Mouse (Mus musculus) MEL (cell line): ENCODE results near the gene Trim62. TPM values are rescaled to one million over a fixed set of nuclear protein-coding genes. Genes with fewer than 3 reads are reported as not detected.

Experiments used
- DNase-seq: peaks from one replicate; pipeline ENCODE4 v3.0.0; 2011; ENCODE audit warnings: low read depth, low spot score
- H3K27ac ChIP-seq: 2 replicates; pipeline ENCODE4 v1.5.1; 2012; ENCODE audit warnings: low read depth, mild to moderate bottlenecking, control low read depth, low read length, moderate library complexity; ENCODE audit not compliant: control insufficient read depth
- H3K27me3 ChIP-seq, 2 experiments: fragments of 150-350 bp in 1 of 2; sonication (generic) in 1 of 2; 2 replicates each; pipeline ENCODE4 v1.6.1; 2012; ENCODE audit warnings: low read length in 2 of 2, mild to moderate bottlenecking in 2 of 2, improper control_type of control experiment in 1 of 2, moderate library complexity in 1 of 2; ENCODE audit not compliant: insufficient read depth in 2 of 2, control insufficient read depth in 1 of 2
- H3K36me3 ChIP-seq, 2 experiments: 2 replicates each; pipeline ENCODE4 v1.6.1; 2012 to 2014; ENCODE audit warnings: low read length in 2 of 2, improper control_type of control experiment in 1 of 2, inconsistent platforms in 1 of 2, mild to moderate bottlenecking in 1 of 2; ENCODE audit not compliant: insufficient read depth in 2 of 2, control insufficient read depth in 1 of 2
- H3K4me1 ChIP-seq, 2 experiments: fragments of 150-350 bp in 1 of 2; sonication (generic) in 1 of 2; 2 replicates each; pipeline ENCODE4 v1.6.1; 2012; ENCODE audit warnings: low read length in 2 of 2, improper control_type of control experiment in 1 of 2, mild to moderate bottlenecking in 1 of 2; ENCODE audit not compliant: insufficient read depth in 2 of 2, control insufficient read depth in 1 of 2
- H3K4me3 ChIP-seq, 2 experiments: fragments of 150-350 bp in 1 of 2; sonication (generic) in 1 of 2; 2 replicates each; pipeline ENCODE4 v1.5.1; 2012; ENCODE audit warnings: low read depth in 2 of 2, low read length in 2 of 2, mild to moderate bottlenecking in 2 of 2, moderate library complexity in 2 of 2, control low read depth in 1 of 2, improper control_type of control experiment in 1 of 2; ENCODE audit not compliant: control insufficient read depth in 1 of 2, insufficient read depth in 1 of 2
- H3K79me2 ChIP-seq: 2 replicates; pipeline ENCODE4 v1.6.1; 2012; ENCODE audit warnings: mild to moderate bottlenecking, low read length, moderate library complexity; ENCODE audit not compliant: control insufficient read depth, poor library complexity, insufficient read depth
- H3K9ac ChIP-seq: 2 replicates; pipeline ENCODE4 v1.6.1; 2012; ENCODE audit warnings: low read depth, mild to moderate bottlenecking, control low read depth, low read length, moderate library complexity; ENCODE audit not compliant: control insufficient read depth, poor library complexity, severe bottlenecking
- H3K9me3 ChIP-seq: fragments of 150-350 bp; sonication (generic); replicated peaks from 2 replicates; pipeline ENCODE4 v1.6.1; 2012; ENCODE audit warnings: mild to moderate bottlenecking, low read length, improper control_type of control experiment, moderate library complexity; ENCODE audit not compliant: insufficient read depth
- CHD2 ChIP-seq: IDR thresholded peaks from 2 replicates; pipeline ENCODE4 v1.6.1; 2011; ENCODE audit warnings: low read length, improper control_type of control experiment
- CTCF ChIP-seq, 3 experiments: IDR thresholded peaks in 2 of 3; conservative IDR thresholded peaks in 1 of 3; 2 replicates each; pipeline ENCODE4 v1.5.1; 2011 to 2012; ENCODE audit warnings: low read length in 3 of 3, low read depth in 2 of 3, mild to moderate bottlenecking in 2 of 3, improper control_type of control experiment in 1 of 3, inconsistent platforms in 1 of 3, mixed read lengths in 1 of 3, moderate library complexity in 1 of 3; ENCODE audit not compliant: control insufficient read depth in 1 of 3, insufficient read depth in 1 of 3, poor library complexity in 1 of 3, severe bottlenecking in 1 of 3
- ELF1 ChIP-seq: IDR thresholded peaks from 2 replicates; pipeline ENCODE4 v1.6.1; 2014; ENCODE audit warnings: low read depth, mild to moderate bottlenecking, inconsistent platforms, low read length, improper control_type of control experiment, moderate library complexity
- EP300 ChIP-seq, 2 experiments: IDR thresholded peaks; 2 replicates each; pipeline ENCODE4 v1.6.1; 2011; ENCODE audit warnings: improper control_type of control experiment in 2 of 2, low read length in 2 of 2, low read depth in 1 of 2, mild to moderate bottlenecking in 1 of 2
- HCFC1 ChIP-seq: IDR thresholded peaks from 2 replicates; pipeline ENCODE4 v1.6.1; 2012; ENCODE audit warnings: low read depth, mild to moderate bottlenecking, inconsistent platforms, low read length, improper control_type of control experiment, moderate library complexity
- KAT2A ChIP-seq: conservative IDR thresholded peaks from 2 replicates; pipeline ENCODE4 v1.6.1; 2012; ENCODE audit warnings: low read depth, low read length, improper control_type of control experiment, inconsistent platforms
- MAFK ChIP-seq: IDR thresholded peaks from 2 replicates; pipeline ENCODE4 v1.6.1; 2011; ENCODE audit warnings: low read depth, mild to moderate bottlenecking, low read length, improper control_type of control experiment, borderline replicate concordance
- MAZ ChIP-seq: IDR thresholded peaks from 2 replicates; pipeline ENCODE4 v1.6.1; 2012; ENCODE audit warnings: low read depth, mild to moderate bottlenecking, inconsistent platforms, low read length, improper control_type of control experiment
- MYB ChIP-seq: IDR thresholded peaks from 2 replicates; pipeline ENCODE4 v1.6.1; 2011; ENCODE audit warnings: mild to moderate bottlenecking, low read depth, low read length, improper control_type of control experiment
- MYC ChIP-seq: IDR thresholded peaks from 2 replicates; pipeline ENCODE4 v1.6.1; 2011; ENCODE audit warnings: low read depth, mild to moderate bottlenecking, low read length, improper control_type of control experiment, moderate library complexity
- POLR2A ChIP-seq, 2 experiments: IDR thresholded peaks; 2 replicates each; pipeline ENCODE4 v1.6.1; 2011 to 2012; ENCODE audit warnings: low read length in 2 of 2, mild to moderate bottlenecking in 2 of 2, control low read depth in 1 of 2, improper control_type of control experiment in 1 of 2, low read depth in 1 of 2, moderate library complexity in 1 of 2; ENCODE audit not compliant: control insufficient read depth in 1 of 2, insufficient read depth in 1 of 2, poor library complexity in 1 of 2
- POLR2AphosphoS5 ChIP-seq: IDR thresholded peaks from 2 replicates; pipeline ENCODE4 v1.6.1; 2012; ENCODE audit warnings: low read depth, borderline replicate concordance, mild to moderate bottlenecking, inconsistent platforms, low read length, moderate library complexity, mixed read lengths
- RAD21 ChIP-seq: IDR thresholded peaks from 2 replicates; pipeline ENCODE4 v1.6.1; 2011; ENCODE audit warnings: mild to moderate bottlenecking, low read depth, low read length, improper control_type of control experiment
- SIN3A ChIP-seq: IDR thresholded peaks from 2 replicates; pipeline ENCODE4 v1.6.1; 2012; ENCODE audit warnings: low read length, improper control_type of control experiment, inconsistent platforms
- SMC3 ChIP-seq: IDR thresholded peaks from 2 replicates; pipeline ENCODE4 v1.6.1; 2011; ENCODE audit warnings: low read depth, low read length, improper control_type of control experiment
- TAL1 ChIP-seq: IDR thresholded peaks from 2 replicates; pipeline ENCODE4 v1.6.1; 2012; ENCODE audit warnings: mild to moderate bottlenecking, inconsistent platforms, low read length, moderate library complexity, mixed read lengths
- TCF12 ChIP-seq: IDR thresholded peaks from 2 replicates; pipeline ENCODE4 v1.6.1; 2014; ENCODE audit warnings: low read depth, mild to moderate bottlenecking, inconsistent platforms, low read length, improper control_type of control experiment, moderate library complexity
- UBTF ChIP-seq: IDR thresholded peaks from 2 replicates; pipeline ENCODE4 v1.6.1; 2012; ENCODE audit warnings: low read depth, mild to moderate bottlenecking, inconsistent platforms, low read length, improper control_type of control experiment, moderate library complexity, borderline replicate concordance; ENCODE audit not compliant: insufficient read depth
- ZC3H11A ChIP-seq: IDR thresholded peaks from 2 replicates; pipeline ENCODE4 v1.6.1; 2012; ENCODE audit warnings: low read depth, mild to moderate bottlenecking, inconsistent platforms, low read length, improper control_type of control experiment
- ZKSCAN1 ChIP-seq: IDR thresholded peaks from 2 replicates; pipeline ENCODE4 v1.6.1; 2012; ENCODE audit warnings: low read depth, mild to moderate bottlenecking, inconsistent platforms, low read length, improper control_type of control experiment, moderate library complexity
- polyA plus RNA-seq, 2 experiments: library from polyadenylated mRNA; stranded (reverse) in 1 of 2; unstranded in 1 of 2; fragments of >175 nt in 1 of 2; fragments of >200 nt in 1 of 2; gene quantifications; 2 replicates each; pipeline versions ENCODE4 v1.2.1 to v1.2.4; 2012; ENCODE audit warnings: low replicate concordance in 2 of 2, low read depth in 1 of 2; ENCODE audit not compliant: insufficient read length in 2 of 2, insufficient read depth in 1 of 2, missing spikeins in 1 of 2
- total RNA-seq: library from RNA; depleted of rRNA; stranded (reverse); fragments of 300-350 nt; gene quantifications from 2 replicates; pipeline ENCODE4 v1.2.3, GENCODE M21; 2012

Trim62 gene
- total and polyA plus RNA-seq, 3 experiments = 0.12 to 1.2 TPM; not detected in 1

DNA sequence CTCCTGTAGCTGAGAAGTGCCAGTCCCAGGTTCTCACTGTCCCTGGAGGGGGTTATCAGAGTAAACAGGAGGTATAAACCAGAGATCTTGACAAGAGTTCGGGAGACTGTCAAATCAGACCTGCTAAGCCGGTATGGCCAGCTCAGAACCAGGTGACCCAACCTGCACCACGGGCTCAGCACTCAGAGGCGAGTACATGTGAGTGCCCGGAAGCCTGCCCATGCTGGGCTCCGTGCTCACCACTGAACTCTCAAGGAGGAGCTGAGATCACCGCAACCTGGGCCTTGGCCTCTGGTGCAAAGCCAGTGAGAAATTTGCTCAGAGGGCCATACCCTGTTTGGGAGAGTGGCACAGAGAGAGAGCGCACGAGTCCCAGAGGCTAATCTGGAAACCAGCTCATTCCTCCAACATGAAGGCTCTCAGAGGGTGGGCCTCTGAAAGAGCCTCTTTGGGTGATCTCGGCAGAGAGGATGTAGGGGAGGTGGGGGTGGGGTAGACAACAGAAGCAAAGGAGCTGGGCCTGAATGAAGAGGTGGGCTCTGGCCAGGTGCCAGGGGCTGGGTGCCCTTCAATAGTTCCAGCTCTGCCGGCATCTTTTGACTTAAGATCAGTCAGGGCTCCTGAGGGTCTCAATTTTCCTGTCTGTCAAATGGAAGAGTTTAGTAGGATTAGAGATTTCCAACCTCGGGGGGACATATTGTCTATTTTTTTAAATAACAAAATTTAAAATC, 24.0 kb downstream of the Trim62 start:
- no peak for TF ChIP-seq CHD2
- TF ChIP-seq SMC3 = no peak
- TF ChIP-seq ELF1 = no peak
- no peak for TF ChIP-seq HCFC1
- TF ChIP-seq KAT2A = no peak
- TF ChIP-seq POLR2A (IDR thresholded peaks at IDR 0.05; ENCODE audit: control insufficient read depth in 1 of 2, insufficient read depth in 1 of 2, low read depth in 1 of 2, low read length in 2 of 2, poor library complexity in 1 of 2) = no peak
- TF ChIP-seq SIN3A = no peak
- TF ChIP-seq MYB = no peak
- TF ChIP-seq POLR2AphosphoS5 = no peak
- no peak for TF ChIP-seq MAFK
- no peak for TF ChIP-seq ZC3H11A
- no peak for TF ChIP-seq MAZ
- TF ChIP-seq EP300 (IDR thresholded peaks at IDR 0.05; ENCODE audit: low read depth in 1 of 2, low read length in 2 of 2) = no peak
- TF ChIP-seq TCF12 = no peak
- TF ChIP-seq MYC = no peak
- no peak for TF ChIP-seq CTCF (IDR thresholded peaks at IDR 0.05 in 2 of 3, conservative IDR thresholded peaks at IDR 0.05 in 1 of 3; ENCODE audit: control insufficient read depth in 1 of 3, insufficient read depth in 1 of 3, low read depth in 2 of 3, low read length in 3 of 3, poor library complexity in 1 of 3, severe bottlenecking in 1 of 3)

GRCm38 (mm10) chr4:128908586-128909377, 25.4 kb downstream of the Trim62 start:
- DNase-seq = peak; percentile 57
- H3K27me3 ChIP-seq = no peaks in the 10 kb centered on the region
- no peaks in the 10 kb centered on the region for H3K9me3 ChIP-seq
- H3K4me1 ChIP-seq = no peaks in the 10 kb centered on the region
- H3K36me3 ChIP-seq = no peaks in the 10 kb centered on the region
- TF ChIP-seq ZKSCAN1 (peak; percentile 65; the same call in 1 of the 2 replicates), TAL1 (no peak), RAD21 (peak; percentile 74), ZC3H11A (peak; percentile 39; the same call in 1 of the 2 replicates), MAZ (0 out of 2 replicates have a peak, but pooled peaks have one; percentile 39), CTCF (IDR thresholded peaks at IDR 0.05 in 2 of 3, conservative IDR thresholded peaks at IDR 0.05 in 1 of 3; ENCODE audit: control insufficient read depth in 1 of 3, insufficient read depth in 1 of 3, low read depth in 2 of 3, low read length in 3 of 3, poor library complexity in 1 of 3, severe bottlenecking in 1 of 3) (peak; percentile 80 to 84 (median 82)), SMC3 (peak; percentile 60), UBTF (no peak)
- no peak overlapping the region for H3K4me3 ChIP-seq
- H3K27ac ChIP-seq = no peak overlapping the region
- no peak overlapping the region for H3K9ac ChIP-seq
- no peaks in the 10 kb centered on the region for H3K79me2 ChIP-seq

More for the DNA sequence above, 24.0 kb downstream of the Trim62 start:
- Histone ChIP-seq H3K9ac (no peak overlapping the region), H3K4me1 (no peaks in the 10 kb centered on the region), H3K4me3 (no peak overlapping the region), H3K36me3 (no peaks in the 10 kb centered on the region), H3K79me2 (no peaks in the 10 kb centered on the region), H3K27ac (no peak overlapping the region), H3K27me3 (no peaks in the 10 kb centered on the region), H3K9me3 (no peaks in the 10 kb centered on the region)
- no peak for DNase-seq
